Mouse (Mus musculus) liver, postnatal 0 days (tissue): ENCODE data around the gene Uvrag.

Source experiments
- CTCF ChIP-seq: sonication (generic); IDR thresholded peaks from 2 replicates; pipeline ENCODE4 v1.5.1; 2016; ENCODE audit warnings: antibody characterized with exemption, low read depth
- EP300 ChIP-seq: IDR thresholded peaks from 2 replicates; pipeline ENCODE4 v1.6.1; 2016; ENCODE audit warnings: antibody characterized with exemption, low read depth, mild to moderate bottlenecking

- no peak for TF ChIP-seq CTCF
- TF ChIP-seq EP300 = no peak
These were observed 63.7 kb downstream of the Uvrag start for GRCm38 (mm10) chr7:99077234-99077633.
